Mouse (Mus musculus) ES-Bruce4 (cell line): ENCODE measurements at regions not wholly inside any gene's neighbourhood (a gene's known extent, or its start where the extent isn't known, plus 50 kb on each side); places are given as distances from the start of the nearest gene placed in this dataset.

Experiments
- H3K27ac ChIP-seq: 2 replicates; pipeline ENCODE4 v1.5.1; 2012; ENCODE audit warnings: low read length, inconsistent platforms; ENCODE audit not compliant: insufficient read depth
- H3K27me3 ChIP-seq: 2 replicates; pipeline ENCODE4 v1.6.1; 2012; ENCODE audit warnings: mild to moderate bottlenecking, low read length, inconsistent platforms; ENCODE audit not compliant: control insufficient read depth, poor library complexity, insufficient read depth, severe bottlenecking
- H3K36me3 ChIP-seq: 2 replicates; pipeline ENCODE4 v1.6.1; 2012; ENCODE audit warnings: inconsistent platforms, mild to moderate bottlenecking, low read length, moderate library complexity; ENCODE audit not compliant: control insufficient read depth, poor library complexity, insufficient read depth, severe bottlenecking
- H3K4me1 ChIP-seq: one replicate; pipeline ENCODE4 v1.8.1; 2011; ENCODE audit warnings: low read length; ENCODE audit not compliant: control insufficient read depth, insufficient read depth
- H3K4me3 ChIP-seq: 2 replicates; pipeline ENCODE4 v1.5.1; 2011; ENCODE audit warnings: low read depth, mild to moderate bottlenecking, low read length
- H3K9ac ChIP-seq: 2 replicates; pipeline ENCODE4 v1.6.1; 2012; ENCODE audit warnings: low read depth, mild to moderate bottlenecking, inconsistent platforms; ENCODE audit not compliant: poor library complexity, severe bottlenecking
- H3K9me3 ChIP-seq: replicated peaks from 2 replicates; pipeline ENCODE4 v1.6.1; 2012; ENCODE audit warnings: mild to moderate bottlenecking, low read length, inconsistent platforms; ENCODE audit not compliant: control insufficient read depth, poor library complexity, insufficient read depth, severe bottlenecking
- CTCF ChIP-seq: IDR thresholded peaks from one replicate; pipeline ENCODE4 v1.8.1; 2011; ENCODE audit warnings: low read depth, low read length
- EP300 ChIP-seq: IDR thresholded peaks from 2 replicates; pipeline ENCODE4 v1.6.1; 2011; ENCODE audit warnings: low read depth, low read length; ENCODE audit not compliant: insufficient read depth
- POLR2A ChIP-seq: IDR thresholded peaks from one replicate; pipeline ENCODE4 v1.8.1; 2011; ENCODE audit warnings: low read length; ENCODE audit not compliant: insufficient read depth

DNA sequence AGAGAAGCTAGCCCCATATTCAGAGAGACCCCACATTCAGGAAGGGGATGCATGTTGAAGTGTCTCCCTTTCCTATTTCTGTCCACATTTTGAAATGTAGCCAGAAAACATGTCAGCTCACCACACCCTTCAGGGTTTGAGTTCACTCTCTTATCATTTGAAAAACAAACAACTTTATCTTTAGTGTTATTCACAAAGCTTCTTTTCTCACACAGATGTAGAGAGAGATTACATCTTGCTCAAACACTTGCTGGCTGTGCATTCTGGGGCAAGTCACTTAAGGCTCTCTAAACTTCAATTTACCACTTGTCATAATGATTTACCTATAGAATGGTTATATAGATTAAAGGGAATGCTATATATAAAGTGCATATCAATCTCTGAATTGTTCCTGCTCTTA is 94.3 kb upstream of the B430305J03Rik start:
- H3K4me1 ChIP-seq: no peaks in the 10 kb centered on the region
- H3K36me3 ChIP-seq: no peaks in the 10 kb centered on the region
- H3K27ac ChIP-seq: no peak overlapping the region
- TF ChIP-seq CTCF (no peak), EP300 (no peak), POLR2A (no peak)
- no peak overlapping the region for H3K9ac ChIP-seq
- H3K27me3 ChIP-seq: no peaks in the 10 kb centered on the region
- H3K9me3 ChIP-seq: no peaks in the 10 kb centered on the region
- H3K4me3 ChIP-seq: no peak overlapping the region

DNA sequence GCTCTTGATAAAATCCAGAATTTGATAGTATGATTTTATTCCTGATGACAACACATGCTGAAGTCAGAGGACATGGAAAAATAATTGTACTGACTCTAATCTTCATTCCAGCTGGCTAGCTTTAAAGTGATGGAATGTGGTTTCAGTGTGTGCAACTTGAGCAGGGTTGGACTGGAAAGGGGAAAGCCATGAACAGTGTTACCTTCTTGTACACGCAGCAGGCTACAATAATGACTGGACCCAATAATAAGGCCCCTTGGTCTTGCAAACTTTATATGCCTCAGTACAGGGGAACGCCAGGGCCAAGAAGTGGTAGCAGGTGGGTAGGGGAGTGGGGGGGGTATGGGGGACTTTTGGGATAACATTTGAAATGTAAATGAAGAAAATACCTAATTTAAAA is 90.8 kb upstream of the B430305J03Rik start:
- no peaks in the 10 kb centered on the region for H3K36me3 ChIP-seq
- H3K9me3 ChIP-seq: no peaks in the 10 kb centered on the region
- no peaks in the 10 kb centered on the region for H3K4me1 ChIP-seq
- no peak overlapping the region for H3K4me3 ChIP-seq
- no peaks in the 10 kb centered on the region for H3K27me3 ChIP-seq
- TF ChIP-seq POLR2A (no peak), CTCF (no peak), EP300 (no peak)
- no peak overlapping the region for H3K9ac ChIP-seq
- no peak overlapping the region for H3K27ac ChIP-seq

GRCm38 (mm10) chr3:61442000-61442739 is 76.4 kb upstream of the B430305J03Rik start:
- no peaks in the 10 kb centered on the region for H3K9me3 ChIP-seq
- H3K27me3 ChIP-seq: no peaks in the 10 kb centered on the region
- no peak overlapping the region for H3K27ac ChIP-seq
- no peak overlapping the region for H3K4me3 ChIP-seq
- no peak overlapping the region for H3K9ac ChIP-seq
- H3K4me1 ChIP-seq: no peaks in the 10 kb centered on the region
- TF ChIP-seq POLR2A (no peak), CTCF (no peak), EP300 (no peak)
- H3K36me3 ChIP-seq: no peaks in the 10 kb centered on the region; the same call in 1 of the 2 replicates

- no peak overlapping the region for H3K27ac ChIP-seq
- H3K4me3 ChIP-seq: no peak overlapping the region
- TF ChIP-seq POLR2A (no peak), CTCF (no peak), EP300 (no peak)
- no peaks in the 10 kb centered on the region for H3K9me3 ChIP-seq
- H3K36me3 ChIP-seq: no peaks in the 10 kb centered on the region; the same call in 1 of the 2 replicates
- H3K27me3 ChIP-seq: no peaks in the 10 kb centered on the region
- no peak overlapping the region for H3K9ac ChIP-seq
- no peaks in the 10 kb centered on the region for H3K4me1 ChIP-seq
These were observed 75.7 kb upstream of the B430305J03Rik start for GRCm38 (mm10) chr3:61441445-61441844.

DNA sequence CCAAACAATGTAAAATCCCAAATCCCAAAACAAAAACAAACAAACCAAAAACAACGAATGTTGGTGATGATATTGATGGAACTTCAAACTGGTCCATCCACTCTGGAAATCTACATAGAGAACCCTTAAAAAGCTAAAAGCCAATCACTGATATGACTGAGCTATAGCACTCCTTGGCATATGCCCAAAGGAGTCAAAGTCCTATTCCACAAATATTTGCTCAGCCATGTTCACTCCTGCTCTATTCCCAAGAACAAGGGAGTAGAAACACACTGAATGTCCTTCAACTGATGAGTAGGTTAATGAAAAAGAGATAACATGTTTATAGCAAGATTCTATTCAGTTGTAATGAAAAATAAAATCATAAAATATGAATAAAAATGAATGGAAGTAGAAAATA is 63.0 kb upstream of the B430305J03Rik start:
- H3K27ac ChIP-seq: no peak overlapping the region
- H3K27me3 ChIP-seq: no peaks in the 10 kb centered on the region
- no peaks in the 10 kb centered on the region for H3K36me3 ChIP-seq
- TF ChIP-seq EP300 (no peak), CTCF (no peak), POLR2A (no peak)
- H3K4me3 ChIP-seq: no peak overlapping the region
- H3K4me1 ChIP-seq: no peaks in the 10 kb centered on the region
- no peaks in the 10 kb centered on the region for H3K9me3 ChIP-seq
- H3K9ac ChIP-seq: no peak overlapping the region

- no peaks in the 10 kb centered on the region for H3K9me3 ChIP-seq
- H3K36me3 ChIP-seq: no peaks in the 10 kb centered on the region
- no peak for TF ChIP-seq EP300
- TF ChIP-seq POLR2A: no peak
- no peak for TF ChIP-seq CTCF
- H3K4me3 ChIP-seq: no peak overlapping the region
- no peak overlapping the region for H3K9ac ChIP-seq
- no peaks in the 10 kb centered on the region for H3K27me3 ChIP-seq
- H3K27ac ChIP-seq: no peak overlapping the region
- no peaks in the 10 kb centered on the region for H3K4me1 ChIP-seq
These were observed 58.2 kb upstream of the B430305J03Rik start for GRCm38 (mm10) chr3:61423945-61424344.
